ENCODE assay signal across 8 mouse cellular contexts in the genomic region with DNA sequence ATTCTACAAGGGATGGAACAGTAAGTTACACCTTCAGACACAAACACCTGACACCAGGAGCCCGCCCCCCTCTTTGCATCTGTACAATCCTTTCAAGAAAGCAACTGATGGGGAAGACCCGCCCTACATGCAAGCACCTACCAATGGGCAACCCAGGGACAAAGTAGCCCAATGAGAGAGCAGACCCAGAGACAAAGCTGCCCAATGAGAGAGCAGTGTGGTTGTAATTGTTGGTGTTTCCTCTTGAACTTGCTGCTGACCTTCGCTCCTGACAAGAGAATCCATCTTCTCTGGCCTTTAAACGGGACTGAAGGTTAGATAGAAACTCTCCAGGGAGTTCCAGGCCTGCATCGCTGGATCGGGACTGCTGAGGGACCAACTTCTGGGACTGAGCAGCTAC.
DNase-seq lines count a peak whose midpoint lies in the region; ATAC-seq and TF ChIP-seq lines count a peak whose summit lies in the region.

No protein-coding gene starts in this region.

- no peaks in the 10 kb centered on the region for H3K27me3 ChIP-seq in neural tube, embryonic 11.5 days (ENCODE audit: control insufficient read depth, insufficient read depth, low read length)
- no peaks in the 10 kb centered on the region for H3K27me3 ChIP-seq in embryonic facial prominence, embryonic 14.5 days (replicated peaks; ENCODE audit: control insufficient read depth, insufficient read depth, low read length)
- H3K27me3 ChIP-seq in kidney, postnatal 0 days (ENCODE audit: insufficient read depth, low read length), result no peaks in the 10 kb centered on the region
- no peaks in the 10 kb centered on the region for H3K27me3 ChIP-seq in neural tube, embryonic 14.5 days (ENCODE audit: control insufficient read depth, insufficient read depth, low read length)
- H3K27me3 ChIP-seq in lung, postnatal 0 days (replicated peaks; ENCODE audit: insufficient read depth, low read length), result no peaks in the 10 kb centered on the region

- H3K4me3 ChIP-seq in neural tube, embryonic 11.5 days (ENCODE audit: low read depth, low read length), result no peak overlapping the region
- H3K4me3 ChIP-seq in embryonic facial prominence, embryonic 14.5 days (ENCODE audit: low read depth, low read length), result no peak overlapping the region
- no peak overlapping the region for H3K4me3 ChIP-seq in kidney, postnatal 0 days (replicated peaks; ENCODE audit: low read depth, low read length)
- H3K4me3 ChIP-seq in neural tube, embryonic 14.5 days (ENCODE audit: low read depth, low read length), result peak overlapping the region; percentile 7; the same call in 1 of the 2 replicates
- no peak overlapping the region for H3K4me3 ChIP-seq in lung, postnatal 0 days (ENCODE audit: low read depth, low read length)
- H3K4me3 ChIP-seq in lung, adult 2 months (replicated peaks; ENCODE audit: extremely low read depth, low read depth, low read length), result no peak overlapping the region

- no peak for TF ChIP-seq EP300 in lung, postnatal 0 days (IDR thresholded peaks at IDR 0.05)

- 0 out of 2 replicates have a peak overlapping the region, but pooled peaks have one; percentile 10 for H3K9ac ChIP-seq in neural tube, embryonic 11.5 days (ENCODE audit: low read length)
- H3K9ac ChIP-seq in embryonic facial prominence, embryonic 14.5 days (ENCODE audit: low read depth, low read length), result no peak overlapping the region
- no peak overlapping the region for H3K9ac ChIP-seq in kidney, postnatal 0 days (ENCODE audit: low read depth, low read length)
- no peak overlapping the region for H3K9ac ChIP-seq in neural tube, embryonic 14.5 days (replicated peaks; ENCODE audit: low read depth, low read length)
- H3K9ac ChIP-seq in lung, postnatal 0 days (replicated peaks; ENCODE audit: low read depth), result no peak overlapping the region

- no peak for TF ChIP-seq POLR2A in lung, adult 2 months (IDR thresholded peaks at IDR 0.05; ENCODE audit: borderline replicate concordance, extremely low read depth, low read depth, low read length)

- DNase-seq in neural tube, embryonic 11.5 days (ENCODE audit: low spot score), result peak; percentile 28
- no peak for DNase-seq in neural tube, embryonic 10.5 days (ENCODE audit: extremely low spot score, low spot score)
- peak; percentile 43 for DNase-seq in embryonic facial prominence, embryonic 14.5 days (ENCODE audit: low spot score)
- DNase-seq in kidney, postnatal 0 days (ENCODE audit: low spot score), result peak; percentile 63
- no peak for DNase-seq in lung, postnatal 0 days (ENCODE audit: low spot score)
- DNase-seq in lung, adult 2 months, result no peak
- no peak for DNase-seq in thymus, postnatal 4 days

- peak; percentile 84; the same call in 1 of the 2 replicates for ATAC-seq in neural tube, embryonic 11.5 days (ENCODE audit: insufficient read depth, low FRiP score, low TSS enrichment)
- peak; percentile 90 for ATAC-seq in embryonic facial prominence, embryonic 14.5 days (ENCODE audit: low read depth)
- peak; percentile 81; the same call in 1 of the 2 replicates for ATAC-seq in kidney, postnatal 0 days (replicated peaks; ENCODE audit: low FRiP score, low read depth)
- peak; percentile 82 for ATAC-seq in neural tube, embryonic 14.5 days (ENCODE audit: low read depth)
- ATAC-seq in lung, postnatal 0 days, result no peak

- H3K4me2 ChIP-seq in neural tube, embryonic 11.5 days (ENCODE audit: low read depth), result peak overlapping the region; percentile 15; the same call in 1 of the 2 replicates
- no peak overlapping the region for H3K4me2 ChIP-seq in embryonic facial prominence, embryonic 14.5 days (ENCODE audit: low read depth, low read length)
- peak overlapping the region; percentile 23; the same call in 1 of the 2 replicates for H3K4me2 ChIP-seq in kidney, postnatal 0 days (ENCODE audit: low read length)
- peak overlapping the region; percentile 14; the same call in 1 of the 2 replicates for H3K4me2 ChIP-seq in neural tube, embryonic 14.5 days (ENCODE audit: low read depth, low read length)
- no peak overlapping the region for H3K4me2 ChIP-seq in lung, postnatal 0 days (replicated peaks; ENCODE audit: low read depth, low read length)

- H3K9me3 ChIP-seq in neural tube, embryonic 11.5 days (ENCODE audit: control insufficient read depth, low read length), result no peaks in the 10 kb centered on the region
- no peaks in the 10 kb centered on the region for H3K9me3 ChIP-seq in embryonic facial prominence, embryonic 14.5 days (ENCODE audit: control insufficient read depth, low read length)
- no peaks in the 10 kb centered on the region for H3K9me3 ChIP-seq in kidney, postnatal 0 days (replicated peaks; ENCODE audit: low read length)
- no peaks in the 10 kb centered on the region for H3K9me3 ChIP-seq in neural tube, embryonic 14.5 days (ENCODE audit: control insufficient read depth, low read length)
- no peaks in the 10 kb centered on the region for H3K9me3 ChIP-seq in lung, postnatal 0 days (ENCODE audit: low read length)

- no peak overlapping the region for H3K27ac ChIP-seq in neural tube, embryonic 11.5 days (ENCODE audit: low read depth, low read length)
- H3K27ac ChIP-seq in embryonic facial prominence, embryonic 14.5 days (replicated peaks; ENCODE audit: low read depth, low read length), result no peak overlapping the region
- no peak overlapping the region for H3K27ac ChIP-seq in kidney, postnatal 0 days
- H3K27ac ChIP-seq in neural tube, embryonic 14.5 days (ENCODE audit: low read depth, low read length), result no peak overlapping the region
- no peak overlapping the region for H3K27ac ChIP-seq in lung, postnatal 0 days (ENCODE audit: low read length)

- H3K4me1 ChIP-seq in neural tube, embryonic 11.5 days (ENCODE audit: control insufficient read depth, insufficient read depth, low read length), result no peaks in the 10 kb centered on the region
- H3K4me1 ChIP-seq in embryonic facial prominence, embryonic 14.5 days (ENCODE audit: control insufficient read depth, insufficient read depth, low read length), result no peaks in the 10 kb centered on the region
- H3K4me1 ChIP-seq in kidney, postnatal 0 days (replicated peaks; ENCODE audit: insufficient read depth, low read length), result no peaks in the 10 kb centered on the region
- H3K4me1 ChIP-seq in neural tube, embryonic 14.5 days (ENCODE audit: control insufficient read depth, insufficient read depth, low read length), result no peaks in the 10 kb centered on the region
- no peaks in the 10 kb centered on the region for H3K4me1 ChIP-seq in lung, postnatal 0 days (ENCODE audit: insufficient read depth, low read depth, low read length)
- no peaks in the 10 kb centered on the region for H3K4me1 ChIP-seq in lung, adult 2 months (ENCODE audit: control insufficient read depth, insufficient read depth, low read length)

- TF ChIP-seq CTCF in kidney, postnatal 0 days (IDR thresholded peaks at IDR 0.05; ENCODE audit: low read depth), result no peak
- no peak for TF ChIP-seq CTCF in lung, postnatal 0 days (IDR thresholded peaks at IDR 0.05)
- no peak for TF ChIP-seq CTCF in lung, adult 2 months (IDR thresholded peaks at IDR 0.05; ENCODE audit: insufficient read depth, low read length)

- WGBS in neural tube, embryonic 11.5 days, result 26% methylated on average over 6 of the region's 6 CpGs
- 41% methylated on average over 6 of the region's 6 CpGs for WGBS in embryonic facial prominence, embryonic 14.5 days
- WGBS in kidney, postnatal 0 days, result 41% methylated on average over 6 of the region's 6 CpGs
- 30% methylated on average over 6 of the region's 6 CpGs for whole genome bisulfite sequencing in neural tube, embryonic 14.5 days
- WGBS in lung, postnatal 0 days, result 38% methylated on average over 6 of the region's 6 CpGs
- WGBS in lung, adult 2 months, result 50% methylated on average over 6 of the region's 6 CpGs

- no peaks in the 10 kb centered on the region for H3K36me3 ChIP-seq in neural tube, embryonic 11.5 days (ENCODE audit: control insufficient read depth, insufficient read depth, low read length)
- H3K36me3 ChIP-seq in embryonic facial prominence, embryonic 14.5 days (ENCODE audit: control insufficient read depth, insufficient read depth, low read length), result no peaks in the 10 kb centered on the region
- no peaks in the 10 kb centered on the region for H3K36me3 ChIP-seq in kidney, postnatal 0 days (ENCODE audit: insufficient read depth, low read length)
- H3K36me3 ChIP-seq in neural tube, embryonic 14.5 days (ENCODE audit: control insufficient read depth, insufficient read depth, low read length), result no peaks in the 10 kb centered on the region
- no peaks in the 10 kb centered on the region for H3K36me3 ChIP-seq in lung, postnatal 0 days (ENCODE audit: insufficient read depth, low read length)

Comparison
In these comparisons a context has a peak if more than half of its experiments do, and no peak if none do; other contexts are left out.
1. DNase-seq: peak in neural tube, embryonic 11.5 days (single experiment), embryonic facial prominence, embryonic 14.5 days (single experiment) and kidney, postnatal 0 days (single experiment); none in neural tube, embryonic 10.5 days (single experiment), lung, postnatal 0 days (single experiment), lung, adult 2 months (single experiment) and thymus, postnatal 4 days (single experiment).
2. H3K4me2 ChIP-seq: peak in neural tube, embryonic 11.5 days (single experiment), kidney, postnatal 0 days (single experiment) and neural tube, embryonic 14.5 days (single experiment); none in embryonic facial prominence, embryonic 14.5 days (single experiment) and lung, postnatal 0 days (single experiment).